Mouse (Mus musculus) erythroblast, embryonic 14.5 days (primary cell): ENCODE data around the gene Ift57. TPM values are rescaled to one million over a fixed set of nuclear protein-coding genes. Genes with fewer than 3 reads are reported as not detected.

Experiments used
- H3K27me3 ChIP-seq: 2 replicates; pipeline ENCODE4 v1.6.1; 2012; ENCODE audit warnings: inconsistent platforms; ENCODE audit not compliant: control insufficient read depth
- H3K36me3 ChIP-seq: 2 replicates; pipeline ENCODE4 v1.6.1; 2012; ENCODE audit warnings: mild to moderate bottlenecking, inconsistent platforms; ENCODE audit not compliant: control insufficient read depth
- H3K4me1 ChIP-seq: 2 replicates; pipeline ENCODE4 v1.6.1; 2012; ENCODE audit warnings: inconsistent platforms; ENCODE audit not compliant: control insufficient read depth
- H3K4me3 ChIP-seq: replicated peaks from 2 replicates; pipeline ENCODE3; 2012; ENCODE audit warnings: moderate library complexity, mild to moderate bottlenecking, inconsistent platforms
- H3K9me3 ChIP-seq: 2 replicates; pipeline ENCODE4 v1.6.1; 2012; ENCODE audit warnings: low read length, inconsistent platforms, mixed read lengths; ENCODE audit not compliant: control insufficient read depth
- GATA1 ChIP-seq: IDR thresholded peaks from 2 replicates; pipeline ENCODE4 v1.6.1; 2012; ENCODE audit warnings: low read length, inconsistent platforms, mixed read lengths
- TAL1 ChIP-seq: IDR thresholded peaks from 3 replicates; pipeline ENCODE4 v1.6.1; 2012; ENCODE audit warnings: low read length, inconsistent platforms, mixed read lengths
- polyA plus RNA-seq: library from polyadenylated mRNA; stranded (reverse); fragments of >175 nt; gene quantifications from 2 replicates; pipeline ENCODE4 v1.2.3, GENCODE M21; 2012

Gene Ift57
- polyA plus RNA-seq, 1 experiment = 0.13 TPM

GRCm38 (mm10) chr16:49796954-49797353 is 97.9 kb downstream of the Ift57 start:
- TF ChIP-seq TAL1 = no peak
- TF ChIP-seq GATA1 = no peak
- H3K4me3 ChIP-seq = no peak overlapping the region
- no peaks in the 10 kb centered on the region for H3K9me3 ChIP-seq
- no peaks in the 10 kb centered on the region for H3K27me3 ChIP-seq
- H3K4me1 ChIP-seq = peaks cover 98% of the 10 kb centered on the region
- H3K36me3 ChIP-seq = peaks cover 9% of the 10 kb centered on the region

GRCm38 (mm10) chr16:49798790-49799189 is 99.8 kb downstream of the Ift57 start:
- TF ChIP-seq GATA1 (no peak; the same call in 1 of the 2 replicates), TAL1 (no peak)
- H3K4me3 ChIP-seq = no peak overlapping the region
- H3K27me3 ChIP-seq = no peaks in the 10 kb centered on the region
- peaks cover 98% of the 10 kb centered on the region for H3K4me1 ChIP-seq
- H3K36me3 ChIP-seq = peaks cover 9% of the 10 kb centered on the region
- H3K9me3 ChIP-seq = no peaks in the 10 kb centered on the region

GRCm38 (mm10) chr16:49799597-49800561 is 100.8 kb downstream of the Ift57 start, which contains the start of gene Cd47:
Gene Cd47, plus strand, starts transcription at chr16:49800533.
- Histone ChIP-seq H3K9me3 (no peaks in the 10 kb centered on the region), H3K4me1 (peaks cover 99% of the 10 kb centered on the region), H3K36me3 (peaks cover 9% of the 10 kb centered on the region), H3K27me3 (no peaks in the 10 kb centered on the region), H3K4me3 (peak within 1 kb of the TSS; percentile 48)
- TF ChIP-seq TAL1 (peak; percentile 96), GATA1 (peak; percentile 98)

- no peaks in the 10 kb centered on the region for H3K9me3 ChIP-seq
- H3K27me3 ChIP-seq = no peaks in the 10 kb centered on the region
- H3K4me3 ChIP-seq = peak overlapping the region; percentile 5
- TF ChIP-seq TAL1 = no peak
- TF ChIP-seq GATA1 = no peak
- H3K36me3 ChIP-seq = peaks cover 9% of the 10 kb centered on the region
- H3K4me1 ChIP-seq = peaks cover 99% of the 10 kb centered on the region
Measured at GRCm38 (mm10) chr16:49800996-49801395, 102.0 kb downstream of the Ift57 start.

- Histone ChIP-seq H3K4me3 (peak overlapping the region; percentile 5), H3K4me1 (peaks cover 98% of the 10 kb centered on the region), H3K9me3 (no peaks in the 10 kb centered on the region), H3K36me3 (peaks cover 9% of the 10 kb centered on the region), H3K27me3 (no peaks in the 10 kb centered on the region)
- TF ChIP-seq TAL1 = no peak
- TF ChIP-seq GATA1 = no peak
Measured at GRCm38 (mm10) chr16:49801399-49801798, 102.4 kb downstream of the Ift57 start.

- TF ChIP-seq GATA1 = no peak
- TF ChIP-seq TAL1 = no peak
- H3K4me1 ChIP-seq = peaks cover 97% of the 10 kb centered on the region
- H3K9me3 ChIP-seq = no peaks in the 10 kb centered on the region
- peaks cover 3% of the 10 kb centered on the region; the same call in 1 of the 2 replicates for H3K36me3 ChIP-seq
- no peak overlapping the region for H3K4me3 ChIP-seq
- no peaks in the 10 kb centered on the region for H3K27me3 ChIP-seq
Measured at GRCm38 (mm10) chr16:49802993-49803392, 104.0 kb downstream of the Ift57 start.

GRCm38 (mm10) chr16:49803932-49804461 is 105.0 kb downstream of the Ift57 start:
- Histone ChIP-seq H3K4me1 (peaks cover 94% of the 10 kb centered on the region), H3K9me3 (no peaks in the 10 kb centered on the region), H3K27me3 (no peaks in the 10 kb centered on the region), H3K4me3 (peak overlapping the region; percentile 60), H3K36me3 (peaks cover 3% of the 10 kb centered on the region; the same call in 1 of the 2 replicates)
- TF ChIP-seq GATA1 (no peak), TAL1 (no peak)

- H3K4me1 ChIP-seq = peaks cover 82% of the 10 kb centered on the region
- H3K27me3 ChIP-seq = no peaks in the 10 kb centered on the region
- H3K36me3 ChIP-seq = no peaks in the 10 kb centered on the region
- H3K9me3 ChIP-seq = no peaks in the 10 kb centered on the region
- TF ChIP-seq TAL1 = no peak
- TF ChIP-seq GATA1 = no peak
- H3K4me3 ChIP-seq = no peak overlapping the region
Measured at GRCm38 (mm10) chr16:49806920-49807319, 107.9 kb downstream of the Ift57 start.

- H3K27me3 ChIP-seq = no peaks in the 10 kb centered on the region
- no peak overlapping the region for H3K4me3 ChIP-seq
- H3K36me3 ChIP-seq = no peaks in the 10 kb centered on the region
- peaks cover 77% of the 10 kb centered on the region for H3K4me1 ChIP-seq
- TF ChIP-seq TAL1 = no peak
- TF ChIP-seq GATA1 = no peak
- H3K9me3 ChIP-seq = no peaks in the 10 kb centered on the region
Measured at GRCm38 (mm10) chr16:49807419-49807841, 108.4 kb downstream of the Ift57 start.
